Mouse (Mus musculus): Measurements from ENCODE around the gene Sar1a.

Gene Sar1a

DNA sequence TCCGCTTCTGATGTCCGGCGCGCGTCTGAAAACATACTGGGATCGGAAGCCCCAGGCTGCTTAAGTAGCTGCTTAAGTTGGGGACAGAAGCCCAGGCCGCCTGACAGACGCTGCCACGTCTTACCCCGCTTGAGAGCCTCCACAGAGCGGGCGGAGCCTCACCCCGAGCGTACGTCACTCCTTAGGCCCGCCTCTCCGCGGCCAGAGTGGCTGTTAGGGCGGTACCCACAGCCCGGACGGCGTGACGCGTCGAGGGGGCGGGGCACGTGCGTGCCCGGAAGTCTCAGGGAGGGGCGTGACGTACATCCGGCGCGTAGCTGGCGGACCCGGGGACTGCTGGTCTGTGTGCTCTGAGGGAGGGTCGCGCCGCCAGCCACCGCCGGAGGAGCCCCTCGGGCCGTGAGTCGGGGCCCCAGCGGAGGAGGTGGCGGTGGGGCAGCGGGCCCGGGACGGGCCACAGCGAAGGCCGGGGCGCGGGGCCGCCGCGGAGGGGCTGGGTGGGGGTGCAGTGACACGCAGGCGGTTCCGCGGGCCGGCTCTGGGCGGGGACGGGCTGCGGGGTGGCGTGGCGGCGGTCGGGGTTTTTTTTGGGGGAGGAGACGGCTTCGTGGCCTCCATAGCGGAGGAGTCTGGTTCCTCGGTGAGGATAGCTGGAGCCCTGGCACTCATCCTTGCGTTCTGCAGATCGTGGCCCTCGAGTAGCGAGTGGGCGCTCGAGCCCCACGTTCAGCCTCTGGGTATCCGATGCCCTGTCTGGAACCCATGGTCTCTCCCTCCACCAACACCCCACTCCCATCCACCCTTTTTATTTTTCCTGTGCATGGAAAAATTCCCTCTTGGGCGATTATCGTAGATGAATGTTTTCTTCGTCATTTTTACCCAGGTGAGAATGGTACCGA lies at the start of gene Sar1a:
Gene Sar1a (plus strand): TSS at position 285 of the 899 bp plus-strand sequence.
- DNase-seq (ENCODE audit: low spot score in 2 of 2) = peak; percentile 98

DNA sequence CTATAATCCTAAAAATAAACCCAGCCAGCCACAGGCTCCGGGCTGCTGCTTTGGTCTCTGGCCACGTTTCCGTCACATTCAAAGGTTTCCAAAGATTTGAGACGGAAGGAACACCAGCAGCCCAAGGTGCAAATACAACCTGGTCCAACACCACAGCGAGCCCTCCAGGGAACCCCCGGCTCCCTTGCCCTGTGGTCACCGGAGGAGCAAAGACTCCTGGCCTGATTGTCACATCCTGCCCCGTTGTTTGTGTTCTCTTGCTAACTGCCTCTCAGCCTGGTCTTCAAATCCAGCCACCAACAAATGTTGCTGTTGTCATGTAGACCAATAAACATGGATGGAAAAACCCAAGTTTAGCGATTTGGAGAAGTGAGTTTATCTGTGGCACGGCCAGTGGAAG lies 47.7 kb upstream of the Sar1a start:
- DNase-seq (ENCODE audit: low spot score in 2 of 2) = no peak

DNA sequence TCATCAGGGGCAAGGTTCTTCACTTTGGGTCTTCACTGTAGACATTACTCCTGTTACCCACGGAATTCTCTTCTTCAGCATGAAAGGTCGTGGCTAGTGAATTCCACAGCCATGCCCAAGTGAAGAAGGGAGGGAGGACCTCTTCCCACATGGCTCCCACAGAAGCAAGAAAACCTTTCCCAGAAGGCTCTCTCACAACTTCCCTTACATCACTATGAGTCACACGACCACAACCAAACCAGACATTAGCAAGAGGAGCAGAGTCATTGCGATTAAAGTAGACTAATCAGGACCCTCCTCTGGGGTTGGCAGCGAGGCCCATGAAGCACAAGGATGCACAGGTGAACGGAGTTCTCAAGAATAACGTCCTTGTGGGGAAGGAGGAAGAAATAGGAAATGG lies 43.0 kb upstream of the Sar1a start:
- no peak for DNase-seq (ENCODE audit: low spot score in 2 of 2)

DNA sequence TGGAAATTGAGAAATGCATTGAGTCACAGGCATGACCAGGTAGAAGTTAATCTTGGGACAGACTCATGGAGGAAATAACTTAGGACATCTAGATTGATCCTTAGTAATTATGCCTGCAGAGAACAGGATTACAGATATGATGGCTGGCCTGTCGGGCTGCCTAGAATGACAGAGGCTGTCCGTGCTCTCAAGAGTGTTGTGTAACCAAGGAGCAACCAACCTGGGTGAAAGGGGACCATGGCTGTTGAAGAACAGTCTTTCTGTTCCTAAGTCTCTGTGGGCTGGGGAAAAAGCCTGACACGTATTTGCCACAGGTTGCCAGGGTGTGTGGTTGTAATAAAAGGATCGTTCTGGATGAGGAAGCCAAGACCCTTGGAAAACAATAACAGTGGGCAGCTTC lies 39.7 kb upstream of the Sar1a start:
- no peak for DNase-seq (ENCODE audit: low spot score in 2 of 2)

DNA sequence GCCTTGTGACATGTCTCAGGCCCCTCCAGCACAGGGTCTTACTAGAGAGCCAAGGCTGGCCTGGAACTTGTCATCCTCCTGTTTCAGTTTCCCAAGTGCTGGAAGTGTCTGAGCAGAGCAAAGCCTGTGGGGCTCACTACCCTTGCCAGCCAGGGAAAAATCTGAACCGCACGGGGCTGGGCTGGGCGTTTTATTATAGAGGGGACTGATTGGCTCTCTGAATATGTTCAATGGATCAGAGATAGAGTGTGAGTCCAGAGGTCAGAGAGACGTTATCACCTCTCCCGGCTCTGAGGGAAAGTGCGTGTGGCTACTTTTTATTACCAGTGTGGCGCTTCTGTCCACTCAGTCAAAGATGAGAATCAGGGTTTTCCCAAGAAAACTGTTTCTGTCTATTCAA lies 33.5 kb upstream of the Sar1a start:
- DNase-seq (ENCODE audit: low spot score in 2 of 2) = no peak

DNA sequence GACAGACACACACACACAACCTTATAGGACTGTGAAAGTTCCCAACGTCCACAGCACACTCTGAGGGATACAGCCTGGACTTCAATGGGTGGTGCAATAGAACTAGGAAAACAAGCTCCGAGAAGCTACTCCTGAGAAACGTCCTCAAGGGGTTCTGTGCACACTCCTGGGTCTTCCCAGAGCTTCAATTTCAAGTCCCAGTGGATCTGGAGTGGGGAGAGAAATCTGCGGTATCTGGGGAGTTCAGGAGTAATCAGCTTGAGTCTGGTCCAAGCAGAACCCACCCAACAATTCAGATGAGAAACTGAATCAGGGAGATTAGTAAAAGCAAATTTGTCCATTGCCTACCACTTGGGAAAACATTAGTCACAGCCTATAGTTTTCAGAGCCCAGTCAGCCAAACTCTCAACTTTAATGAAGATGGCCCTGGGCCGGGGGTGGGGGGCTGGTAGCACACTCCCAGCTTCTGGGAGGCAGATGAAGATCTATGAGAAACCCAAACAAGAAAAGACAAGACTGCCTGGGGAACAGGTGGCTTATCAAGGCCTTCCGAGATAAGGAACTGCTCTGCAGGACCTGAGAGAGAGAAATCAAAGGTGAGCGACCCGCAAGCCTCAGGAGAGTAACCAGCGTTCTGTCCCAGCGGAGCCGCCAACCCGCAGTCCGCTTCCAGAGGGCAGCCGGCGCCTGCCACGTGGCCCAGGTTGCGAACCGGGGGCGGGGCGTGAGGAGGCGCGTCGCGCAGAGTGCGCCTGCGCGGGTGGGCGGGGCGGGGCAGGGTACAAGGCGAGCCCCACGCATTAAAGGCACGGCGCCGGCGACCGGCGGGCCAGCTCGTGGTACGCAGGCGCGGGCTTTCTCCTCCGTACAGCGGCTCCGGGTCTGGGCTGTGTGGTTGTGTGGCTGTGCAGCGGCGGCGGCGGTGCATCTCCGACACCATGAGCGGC lies 32.0 kb upstream of the Sar1a start, which contains the start of gene Ppa1:
Gene Ppa1 (plus strand): TSS at position 763 of the 947 bp plus-strand sequence.
- peak; percentile 79 to 84 for DNase-seq (ENCODE audit: low spot score in 2 of 2)

DNA sequence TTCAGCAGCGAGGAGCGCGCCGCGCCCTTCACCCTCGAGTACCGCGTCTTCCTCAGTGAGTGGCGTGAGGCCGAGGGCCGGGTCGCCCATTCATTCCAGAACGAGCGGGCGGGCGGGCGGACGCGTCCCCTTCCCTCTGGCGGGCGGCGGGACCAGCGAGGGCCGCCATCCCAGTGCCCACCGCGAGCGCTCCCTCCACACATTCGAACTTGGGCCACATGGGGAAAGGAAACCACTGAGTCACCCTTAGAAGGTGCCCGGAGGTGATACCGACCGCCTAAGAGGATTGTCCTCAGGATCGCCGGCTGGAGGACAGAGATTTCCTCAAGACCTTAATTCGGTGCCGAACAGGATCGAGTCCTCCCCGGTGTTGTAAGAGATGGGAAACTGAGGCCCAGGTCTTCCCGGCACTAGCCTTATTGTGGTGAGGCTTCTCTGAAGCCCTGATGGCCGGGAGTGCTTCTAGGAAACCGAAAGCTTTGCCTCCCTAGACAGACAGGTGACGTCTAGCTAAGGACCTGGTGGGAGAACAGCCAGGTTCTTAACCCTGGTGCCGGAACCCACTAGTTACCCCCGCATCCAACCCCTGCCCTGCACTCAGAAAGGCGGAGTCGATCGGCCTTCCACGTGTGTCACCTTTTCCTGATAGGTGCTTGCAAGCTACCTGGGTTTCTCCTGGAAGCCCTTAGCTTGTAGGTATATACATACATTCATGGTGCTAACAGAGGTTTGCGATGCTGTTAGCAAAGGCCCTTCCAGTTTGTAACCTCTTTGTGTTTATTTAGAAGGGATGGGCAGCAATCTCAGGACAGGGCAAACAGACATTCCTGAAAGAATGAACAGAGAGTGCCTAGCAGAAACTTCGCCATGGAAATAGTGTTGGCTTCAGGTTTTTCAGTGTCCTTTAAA lies 31.1 kb upstream of the Sar1a start:
- DNase-seq (ENCODE audit: low spot score in 2 of 2) = no peak

DNA sequence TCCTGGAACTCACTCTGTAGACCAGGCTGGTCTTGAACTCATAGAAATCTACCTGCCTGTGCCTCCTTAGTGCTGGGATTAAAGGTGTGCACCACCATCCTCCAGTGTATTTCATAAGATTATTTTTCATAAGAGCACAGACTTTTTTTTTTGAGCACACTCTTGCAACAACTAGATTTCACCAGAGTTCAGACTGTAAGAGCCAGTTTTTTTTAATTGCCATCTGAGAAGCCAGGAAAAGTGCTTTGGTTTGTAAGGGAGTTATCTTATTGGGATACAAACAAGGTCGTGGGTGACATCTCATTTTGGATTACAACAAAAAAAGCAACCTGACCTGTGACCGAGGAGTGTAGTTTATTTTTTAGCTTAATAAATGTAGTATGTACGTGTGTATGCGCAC lies 26.0 kb upstream of the Sar1a start:
- no peak for DNase-seq (ENCODE audit: low spot score in 2 of 2)

DNA sequence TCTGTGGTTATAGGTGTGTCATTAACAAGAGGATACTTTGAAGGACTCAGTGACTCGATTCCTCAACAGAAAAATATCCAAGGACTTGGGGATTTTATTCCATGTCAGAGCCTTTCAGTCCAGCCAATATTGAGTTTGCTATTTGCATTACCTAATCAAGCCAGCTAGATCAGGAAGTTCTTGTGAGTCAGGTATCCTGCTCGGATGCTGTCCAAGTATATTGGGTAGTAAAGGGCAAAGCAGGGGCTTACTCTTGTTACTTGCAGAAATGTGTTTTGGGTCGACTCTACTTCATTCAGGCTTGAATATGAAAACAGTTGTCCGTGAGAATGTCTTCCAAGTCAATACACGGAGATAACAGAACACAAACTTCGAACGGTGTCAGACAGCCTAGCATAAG lies 25.4 kb upstream of the Sar1a start:
- no peak for DNase-seq (ENCODE audit: low spot score in 2 of 2)

DNA sequence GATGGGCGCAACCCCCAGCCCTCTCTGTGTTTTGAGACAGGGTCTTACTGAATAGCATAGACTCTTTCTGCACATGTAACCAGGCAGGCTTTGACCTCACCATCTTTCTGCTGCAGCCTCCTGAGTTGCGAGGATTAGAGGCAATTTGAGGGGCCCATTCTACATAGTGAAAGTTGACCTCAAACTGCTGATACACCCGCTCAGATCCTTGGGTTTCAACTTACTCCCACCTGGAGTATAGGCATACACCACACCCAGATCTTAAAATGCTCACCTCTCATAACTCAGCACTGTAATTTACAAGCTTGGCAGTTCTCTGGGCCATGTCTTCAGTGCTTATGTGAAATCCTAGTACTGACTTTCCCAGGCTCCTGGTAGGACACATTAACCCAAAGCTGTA lies 24.9 kb upstream of the Sar1a start:
- DNase-seq (ENCODE audit: low spot score in 2 of 2) = no peak

DNA sequence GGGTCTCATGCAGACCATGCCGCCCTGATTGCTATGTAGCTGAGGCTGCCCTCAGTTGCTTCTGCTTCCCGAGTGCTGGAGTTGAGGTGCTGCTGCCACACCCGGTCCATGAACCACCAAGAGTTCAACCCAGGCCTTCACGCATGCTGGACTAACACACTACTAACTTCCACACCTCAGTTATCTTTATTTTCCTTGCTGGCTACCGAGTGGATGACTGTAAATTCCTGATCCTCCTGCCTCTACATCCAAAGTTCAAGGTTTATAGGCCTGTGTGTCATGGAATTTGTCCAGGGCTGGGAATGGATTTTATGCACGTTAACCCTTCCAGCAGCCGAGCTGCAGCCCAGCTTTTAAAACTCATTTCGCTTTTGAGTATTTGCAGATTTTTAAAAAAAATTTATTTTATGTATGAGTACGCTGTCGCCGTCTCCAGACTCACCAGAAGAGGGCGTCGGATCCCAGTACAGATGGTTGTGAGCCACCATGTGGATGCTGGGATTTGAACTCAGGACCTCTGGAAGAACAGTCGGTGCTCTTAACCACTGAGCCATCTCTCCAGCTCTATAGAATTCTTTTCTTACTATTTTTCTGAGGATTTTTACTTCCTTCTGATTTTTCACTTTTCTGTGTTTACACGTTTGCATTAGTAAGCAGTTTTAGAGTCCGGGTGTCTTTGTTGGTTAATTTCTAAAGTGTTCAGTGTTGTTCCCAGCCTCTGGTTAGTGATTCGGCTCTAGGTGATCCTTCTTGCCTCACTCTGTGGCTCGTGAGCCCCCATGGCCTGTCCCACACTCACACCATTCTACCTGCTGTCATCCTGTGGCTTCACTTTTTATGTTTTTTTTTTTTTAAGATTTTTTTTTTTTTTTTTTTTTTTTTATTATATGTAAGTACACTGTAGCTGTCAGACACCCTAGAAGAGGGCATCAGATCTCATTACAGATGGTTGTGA lies 22.9 kb upstream of the Sar1a start:
- no peak for DNase-seq (ENCODE audit: low spot score in 2 of 2)

DNA sequence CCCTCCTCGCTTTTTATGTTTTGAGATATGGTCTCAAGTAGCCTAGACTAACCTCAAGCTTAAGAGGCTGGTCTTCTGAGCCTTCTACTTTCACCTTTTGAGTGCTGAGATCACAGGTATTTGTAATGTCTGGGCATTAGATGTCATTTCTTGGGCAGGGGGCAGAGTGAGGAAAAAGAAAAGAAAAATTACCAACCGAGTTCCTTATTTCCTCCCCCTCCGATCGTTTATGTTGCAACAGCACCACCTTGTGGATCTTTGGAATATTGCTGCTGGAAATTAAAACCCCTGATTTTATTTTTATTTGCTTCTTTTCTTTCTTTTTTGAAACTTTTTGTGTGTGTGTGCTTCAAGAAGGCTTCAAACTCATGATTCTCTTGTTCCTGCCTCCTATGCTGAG lies 22.1 kb upstream of the Sar1a start:
- DNase-seq (ENCODE audit: low spot score in 2 of 2) = no peak

DNA sequence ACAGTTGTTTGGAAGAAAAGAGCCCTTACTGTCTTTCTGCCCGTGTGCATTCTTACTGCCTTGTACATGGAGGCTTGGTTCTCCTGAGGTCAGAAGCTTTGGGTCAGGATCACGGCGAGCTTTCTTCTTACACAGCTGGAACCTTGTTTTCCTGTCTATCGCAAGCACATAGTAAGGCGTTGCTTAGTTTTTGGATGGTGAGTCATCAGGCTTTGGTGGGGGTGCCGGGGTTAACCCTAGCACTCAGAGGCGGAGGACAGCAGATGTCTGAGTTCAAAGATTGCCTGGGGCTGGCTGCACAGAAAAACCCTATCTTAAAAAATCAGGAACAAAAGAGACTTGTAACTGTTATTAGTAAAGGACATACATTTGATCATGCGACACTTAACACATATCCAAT lies 18.2 kb upstream of the Sar1a start:
- DNase-seq (ENCODE audit: low spot score in 2 of 2) = peak; percentile 30 to 31

DNA sequence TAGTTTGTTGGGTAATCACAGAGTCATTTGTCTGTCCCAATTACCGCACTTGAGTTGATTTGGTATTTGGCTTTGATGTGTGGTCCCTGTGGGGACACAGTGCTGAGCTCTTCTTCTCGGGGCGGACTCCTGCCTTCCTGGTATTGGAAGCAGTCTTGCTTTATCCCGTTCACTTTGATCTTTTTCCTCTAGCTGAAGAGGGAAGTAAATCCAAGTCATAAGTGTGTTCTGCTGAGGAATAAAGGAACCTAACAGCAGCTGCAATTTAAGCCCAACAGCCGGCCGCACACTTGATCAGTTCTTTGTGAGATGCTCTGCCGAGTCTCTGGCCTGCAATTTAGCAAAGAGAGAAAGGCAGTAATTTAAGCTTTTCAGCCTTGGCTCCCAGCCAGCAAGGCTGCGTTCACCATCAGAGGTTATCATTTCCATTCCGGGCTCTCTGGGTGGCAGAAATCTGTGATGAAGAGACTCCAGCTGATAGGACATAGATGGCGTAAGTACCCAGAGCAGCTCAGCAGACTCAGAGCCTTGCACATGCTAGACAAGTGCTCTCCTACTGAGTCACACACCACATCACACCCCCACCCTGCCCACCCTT lies 17.6 kb upstream of the Sar1a start:
- DNase-seq (ENCODE audit: low spot score in 2 of 2) = no peak

DNA sequence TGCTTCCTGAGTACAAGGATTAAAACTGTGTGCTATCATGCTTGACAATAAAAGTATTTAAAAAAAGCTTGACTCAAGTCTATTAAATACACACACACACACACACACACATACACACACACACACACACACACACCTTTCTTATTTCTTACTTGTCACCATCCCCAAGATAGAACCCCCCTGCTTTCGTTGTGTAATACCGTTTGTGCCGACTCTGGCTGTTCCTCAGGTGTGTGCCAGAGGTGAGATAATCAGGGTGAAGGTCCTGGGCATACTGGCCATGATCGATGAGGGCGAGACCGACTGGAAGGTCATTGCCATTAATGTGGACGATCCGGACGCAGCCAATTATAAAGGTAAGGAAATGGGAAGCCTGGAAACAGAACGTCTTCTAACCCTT lies 15.0 kb upstream of the Sar1a start:
- DNase-seq (ENCODE audit: low spot score in 2 of 2) = no peak

DNA sequence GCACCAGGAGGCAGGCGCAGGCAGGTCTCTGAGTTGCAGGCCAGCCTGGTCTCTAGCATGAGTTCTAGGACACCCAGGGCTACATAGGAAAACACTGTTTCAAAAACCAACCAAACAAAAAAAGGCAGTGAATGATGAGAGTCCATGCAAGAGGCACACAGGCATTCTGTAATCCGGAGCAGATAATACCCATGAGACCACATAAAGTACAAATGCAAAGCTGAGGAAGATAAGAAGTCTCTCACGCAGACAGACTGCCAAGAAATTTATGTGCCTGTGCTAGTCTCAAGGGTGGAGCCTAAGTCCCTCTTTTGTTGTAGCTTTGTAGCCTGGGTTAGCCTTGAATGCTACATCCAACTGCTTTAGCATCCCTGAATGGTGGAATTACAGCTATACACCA lies 14.4 kb upstream of the Sar1a start:
- no peak for DNase-seq (ENCODE audit: low spot score in 2 of 2)

DNA sequence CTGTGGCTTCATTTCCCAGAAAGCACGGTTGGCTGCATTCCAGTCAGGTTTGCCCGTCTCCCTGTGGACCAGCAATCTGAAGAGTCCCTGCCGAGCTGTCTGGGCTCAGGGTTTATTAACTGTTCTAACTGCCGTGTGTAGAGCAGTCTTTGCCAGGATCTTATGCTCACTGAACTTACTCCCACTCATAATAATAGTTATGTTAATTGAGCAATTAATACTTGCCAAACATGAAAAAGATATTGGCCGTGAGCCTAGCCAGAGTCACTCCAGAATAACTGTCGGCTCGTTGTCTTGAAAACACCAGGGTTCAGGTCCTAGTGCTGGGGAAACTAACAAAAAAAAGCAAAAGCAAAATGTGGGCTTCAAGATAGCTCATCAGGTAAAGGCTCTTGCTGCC lies 10.8 kb upstream of the Sar1a start:
- no peak for DNase-seq (ENCODE audit: low spot score in 2 of 2)

DNA sequence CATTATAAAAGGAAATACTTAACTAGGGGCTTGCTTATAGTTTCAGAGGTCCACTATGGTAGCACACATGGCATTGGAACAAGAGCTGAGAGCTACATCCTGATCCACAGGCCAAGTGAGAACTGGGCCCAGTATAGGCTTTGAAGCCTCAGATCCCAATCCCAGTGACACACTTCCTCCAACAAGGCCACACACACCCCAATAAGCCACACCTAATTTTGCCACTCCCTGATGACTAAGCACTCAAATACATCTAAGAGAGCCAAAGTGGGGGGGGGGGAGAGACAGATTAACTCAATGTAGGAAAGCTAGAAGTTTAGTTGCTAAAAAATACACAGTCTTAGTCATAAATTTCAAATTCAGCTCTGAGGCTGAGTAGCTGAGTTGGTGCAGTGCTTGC lies 10.2 kb upstream of the Sar1a start:
- no peak for DNase-seq (ENCODE audit: low spot score in 2 of 2)

DNA sequence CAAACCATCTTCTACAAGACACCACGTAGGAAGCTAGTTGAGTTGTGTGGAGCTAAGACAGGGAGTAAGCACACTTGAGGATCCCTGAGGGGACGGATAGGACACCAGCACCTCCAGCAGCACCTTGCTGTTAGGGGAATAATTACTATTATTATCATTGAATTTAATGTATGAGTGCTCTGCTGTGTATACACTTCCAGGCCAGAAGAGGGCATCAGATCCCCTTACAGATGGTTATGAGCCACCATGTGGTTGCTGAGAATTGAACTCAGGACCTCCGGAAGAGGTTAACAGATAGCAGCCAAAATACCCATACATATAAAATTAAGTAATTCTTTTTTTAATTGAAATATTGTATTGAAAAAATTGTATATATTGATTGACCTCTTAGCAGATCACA lies 9.3 kb upstream of the Sar1a start:
- DNase-seq (ENCODE audit: low spot score in 2 of 2) = no peak

DNA sequence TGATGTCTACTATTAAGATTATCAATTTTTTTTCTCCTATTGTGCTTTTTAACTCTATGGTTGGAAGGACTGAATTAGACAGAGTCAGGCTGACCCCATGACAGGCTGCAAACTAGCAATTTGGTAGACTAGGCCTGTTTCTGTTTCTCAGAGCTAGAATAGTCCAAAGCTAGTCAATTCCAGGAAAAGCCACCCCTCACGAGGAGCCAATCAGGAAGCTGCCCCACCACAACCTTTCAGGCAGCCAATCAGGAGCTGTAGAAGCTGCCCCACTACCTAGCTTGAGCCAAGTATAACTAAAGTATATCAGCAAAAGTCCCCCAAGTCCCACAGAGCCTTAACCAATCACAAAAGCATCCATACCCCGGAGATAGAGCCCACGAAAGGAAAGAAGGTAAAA lies 4.2 kb upstream of the Sar1a start:
- no peak for DNase-seq (ENCODE audit: low spot score in 2 of 2)
